Mouse (Mus musculus) E14TG2a.4 (cell line): ENCODE results near the gene Pcyt2.

Experiments used
- CTCF ChIP-seq: conservative IDR thresholded peaks from 2 replicates; pipeline ENCODE4 v1.5.1; 2014; ENCODE audit warnings: low read length
- NANOG ChIP-seq: IDR thresholded peaks from 2 replicates; pipeline ENCODE4 v1.6.1; 2014; ENCODE audit warnings: borderline replicate concordance, low read length, mixed read lengths
- POU5F1 ChIP-seq: IDR thresholded peaks from 2 replicates; pipeline ENCODE4 v1.6.1; 2014; ENCODE audit warnings: low read length, borderline replicate concordance

DNA sequence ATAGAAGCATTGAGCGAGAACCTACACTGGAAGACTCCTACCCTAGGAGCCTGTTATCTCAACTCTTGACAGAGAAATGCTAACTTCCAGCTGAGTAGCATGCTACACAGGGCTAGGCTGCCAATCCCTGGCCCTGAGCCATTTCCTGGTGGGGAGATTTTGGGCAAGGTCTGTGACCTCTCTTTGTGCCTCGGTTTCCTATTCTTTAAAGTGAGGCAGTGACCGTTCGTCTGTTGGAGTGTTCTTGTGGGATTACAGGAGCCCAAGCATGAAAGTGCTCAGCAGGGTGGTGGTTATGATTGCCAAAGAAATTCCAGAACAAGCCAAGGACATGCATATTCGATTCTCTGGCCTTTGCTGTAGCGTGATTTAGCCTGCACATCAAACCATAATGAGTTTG lies 45.0 kb upstream of the Pcyt2 start:
- TF ChIP-seq CTCF (no peak), POU5F1 (no peak), NANOG (no peak)
